Mouse (Mus musculus) liver, embryonic 11.5 days (tissue): ENCODE data around the gene Rdh9. TPM values are rescaled to one million over a fixed set of nuclear protein-coding genes. Genes with fewer than 3 reads are reported as not detected.

Experiments
- ATAC-seq: fragments of 200-750 bp; cut with Nextera tagmentation; replicated peaks from 2 replicates; pipeline ENCODE4 v1.8.0; 2017; ENCODE audit warnings: moderate number of reproducible peaks, mild to moderate bottlenecking, moderate TSS enrichment, moderate library complexity; ENCODE audit not compliant: low FRiP score
- DNase-seq: peaks from one replicate; pipeline ENCODE4 v3.0.0-alpha.2; 2017; ENCODE audit warnings: low spot score
- H3K27ac ChIP-seq: fragments of 300-500 bp; sonication (generic); 2 replicates; pipeline ENCODE4 v1.5.1; 2014; ENCODE audit warnings: mild to moderate bottlenecking, low read depth, low read length, control low read depth
- H3K27me3 ChIP-seq: fragments of 300-500 bp; sonication (generic); replicated peaks from 2 replicates; pipeline ENCODE4 v1.6.1; 2014; ENCODE audit warnings: low read length, mixed read lengths; ENCODE audit not compliant: control insufficient read depth, insufficient read depth
- H3K36me3 ChIP-seq: fragments of 300-500 bp; sonication (generic); 2 replicates; pipeline ENCODE4 v1.6.1; 2014; ENCODE audit warnings: mild to moderate bottlenecking, low read length, moderate library complexity, mixed read lengths; ENCODE audit not compliant: control insufficient read depth, insufficient read depth
- H3K4me1 ChIP-seq: fragments of 300-500 bp; sonication (generic); replicated peaks from 2 replicates; pipeline ENCODE4 v1.6.1; 2014; ENCODE audit warnings: low read length, mixed read lengths; ENCODE audit not compliant: control insufficient read depth, insufficient read depth
- H3K4me2 ChIP-seq: fragments of 300-500 bp; sonication (generic); 2 replicates; pipeline ENCODE4 v1.6.1; 2014; ENCODE audit warnings: mild to moderate bottlenecking, control low read depth, moderate library complexity
- H3K4me3 ChIP-seq: fragments of 300-500 bp; sonication (generic); 2 replicates; pipeline ENCODE4 v1.5.1; 2014; ENCODE audit warnings: low read depth, low read length, control low read depth
- H3K9ac ChIP-seq: fragments of 300-500 bp; sonication (generic); 2 replicates; pipeline ENCODE4 v1.6.1; 2014; ENCODE audit warnings: low read depth, low read length, control low read depth
- H3K9me3 ChIP-seq: fragments of 300-500 bp; sonication (generic); 2 replicates; pipeline ENCODE4 v1.6.1; 2016; ENCODE audit warnings: low read length, inconsistent platforms, mixed read lengths; ENCODE audit not compliant: control insufficient read depth
- whole genome bisulfite sequencing: fragments of 180-500 bp; shearing (Covaris S2); extraction: QIAGEN DNeasy Blood & Tissue Kit; methylation state at CpG from one replicate; pipeline ENCODE4 v1.1.7; 2014; 5-methylcytosine and 5-hydroxymethylcytosine counted together
- polyA plus RNA-seq: library from polyadenylated mRNA; unstranded; fragments of >200 nt; fragmentation: Nextera tagmentation; extraction: Ambion mirVana; gene quantifications from 2 replicates; pipeline ENCODE4 v1.2.1, GENCODE M21; 2014

Gene Rdh9
- not detected in 2 replicates for polyA plus RNA-seq

GRCm38 (mm10) chr10:127776011-127776410 lies at the start of gene Rdh9:
Rdh9 (plus strand) TSS chr10:127776386.
- H3K27ac ChIP-seq = no peak within 1 kb of the TSS
- H3K4me3 ChIP-seq = no peak within 1 kb of the TSS
- H3K4me2 ChIP-seq = no peak within 1 kb of the TSS
- H3K9ac ChIP-seq = no peak within 1 kb of the TSS
- no peaks in the 10 kb centered on the region for H3K27me3 ChIP-seq
- 67% methylated on average over 2 of the region's 2 CpGs for WGBS
- no peaks in the 10 kb centered on the region for H3K9me3 ChIP-seq
- H3K36me3 ChIP-seq = no peaks in the 10 kb centered on the region
- ATAC-seq (no peak), DNase-seq (no peak)
- H3K4me1 ChIP-seq = no peaks in the 10 kb centered on the region

- Histone ChIP-seq H3K27ac (no peak overlapping the region), H3K4me1 (peaks cover 32% of the 10 kb centered on the region), H3K9me3 (no peaks in the 10 kb centered on the region), H3K27me3 (peaks cover 8% of the 10 kb centered on the region; the same call in 1 of the 2 replicates), H3K4me3 (no peak overlapping the region), H3K9ac (peak overlapping the region; percentile 0; the same call in 1 of the 2 replicates), H3K4me2 (no peak overlapping the region), H3K36me3 (no peaks in the 10 kb centered on the region)
- DNase-seq (no peak), ATAC-seq (no peak)
- WGBS = 77% methylated on average over 8 of the region's 8 CpGs
Measured at GRCm38 (mm10) chr10:127728437-127728836, 47.7 kb upstream of the Rdh9 start.

GRCm38 (mm10) chr10:127730285-127730932 lies 45.8 kb upstream of the Rdh9 start:
- Histone ChIP-seq H3K27ac (peak overlapping the region; percentile 67), H3K36me3 (no peaks in the 10 kb centered on the region), H3K27me3 (peaks cover 8% of the 10 kb centered on the region; the same call in 1 of the 2 replicates), H3K4me2 (peak overlapping the region; percentile 26), H3K9me3 (no peaks in the 10 kb centered on the region), H3K9ac (no peak overlapping the region), H3K4me1 (peaks cover 42% of the 10 kb centered on the region), H3K4me3 (no peak overlapping the region)
- WGBS = 52% methylated on average over 11 of the region's 11 CpGs
- DNase-seq (no peak), ATAC-seq (peak; percentile 94)

GRCm38 (mm10) chr10:127730933-127731310 lies 45.3 kb upstream of the Rdh9 start:
- Histone ChIP-seq H3K4me1 (peaks cover 40% of the 10 kb centered on the region), H3K27ac (peak overlapping the region; percentile 67), H3K9me3 (no peaks in the 10 kb centered on the region), H3K27me3 (0 out of 2 replicates have a peak, but pooled peaks cover 5% of the 10 kb centered on the region), H3K9ac (no peak overlapping the region), H3K36me3 (no peaks in the 10 kb centered on the region), H3K4me2 (peak overlapping the region; percentile 26), H3K4me3 (no peak overlapping the region)
- 56% methylated on average over 9 of the region's 9 CpGs for WGBS
- DNase-seq (no peak), ATAC-seq (no peak)

GRCm38 (mm10) chr10:127731397-127731796 lies 44.8 kb upstream of the Rdh9 start:
- no peak overlapping the region for H3K9ac ChIP-seq
- H3K4me3 ChIP-seq = no peak overlapping the region
- peak overlapping the region; percentile 67 for H3K27ac ChIP-seq
- H3K4me1 ChIP-seq = peaks cover 45% of the 10 kb centered on the region
- no peaks in the 10 kb centered on the region for H3K9me3 ChIP-seq
- ATAC-seq = no peak
- DNase-seq = no peak
- no peaks in the 10 kb centered on the region for H3K36me3 ChIP-seq
- H3K27me3 ChIP-seq = 0 out of 2 replicates have a peak, but pooled peaks cover 5% of the 10 kb centered on the region
- 35% methylated on average over 5 of the region's 5 CpGs for WGBS
- peak overlapping the region; percentile 26 for H3K4me2 ChIP-seq

GRCm38 (mm10) chr10:127734434-127734833 lies 41.8 kb upstream of the Rdh9 start:
- Histone ChIP-seq H3K36me3 (no peaks in the 10 kb centered on the region), H3K27ac (no peak overlapping the region), H3K9me3 (no peaks in the 10 kb centered on the region), H3K4me2 (no peak overlapping the region), H3K4me1 (peaks cover 56% of the 10 kb centered on the region), H3K27me3 (no peaks in the 10 kb centered on the region), H3K9ac (no peak overlapping the region), H3K4me3 (no peak overlapping the region)
- 47% methylated on average over 5 of the region's 5 CpGs for WGBS
- DNase-seq = no peak
- no peak for ATAC-seq

GRCm38 (mm10) chr10:127736266-127736665 lies 39.9 kb upstream of the Rdh9 start:
- Histone ChIP-seq H3K9ac (no peak overlapping the region), H3K27ac (no peak overlapping the region; the same call in 1 of the 2 replicates), H3K4me1 (peaks cover 47% of the 10 kb centered on the region), H3K4me3 (no peak overlapping the region), H3K9me3 (no peaks in the 10 kb centered on the region), H3K27me3 (no peaks in the 10 kb centered on the region), H3K4me2 (no peak overlapping the region), H3K36me3 (no peaks in the 10 kb centered on the region)
- DNase-seq (no peak), ATAC-seq (no peak)
- 65% methylated on average over 2 of the region's 2 CpGs for WGBS

GRCm38 (mm10) chr10:127736916-127737315 lies 39.3 kb upstream of the Rdh9 start:
- H3K9ac ChIP-seq = no peak overlapping the region
- no peaks in the 10 kb centered on the region for H3K9me3 ChIP-seq
- no peak overlapping the region for H3K27ac ChIP-seq
- H3K36me3 ChIP-seq = peaks cover 4% of the 10 kb centered on the region; the same call in 1 of the 2 replicates
- H3K4me2 ChIP-seq = no peak overlapping the region
- ATAC-seq (no peak), DNase-seq (no peak)
- H3K4me3 ChIP-seq = no peak overlapping the region
- WGBS = 43% methylated on average over 4 of the region's 4 CpGs
- H3K27me3 ChIP-seq = no peaks in the 10 kb centered on the region
- H3K4me1 ChIP-seq = peaks cover 41% of the 10 kb centered on the region

GRCm38 (mm10) chr10:127737552-127737951 lies 38.6 kb upstream of the Rdh9 start:
- Histone ChIP-seq H3K9me3 (no peaks in the 10 kb centered on the region), H3K4me3 (no peak overlapping the region), H3K36me3 (peaks cover 10% of the 10 kb centered on the region), H3K4me2 (no peak overlapping the region), H3K4me1 (peaks cover 41% of the 10 kb centered on the region), H3K27me3 (no peaks in the 10 kb centered on the region), H3K27ac (no peak overlapping the region), H3K9ac (no peak overlapping the region)
- DNase-seq = no peak
- WGBS = 21% methylated on average over 2 of the region's 2 CpGs
- no peak for ATAC-seq
